Mouse (Mus musculus) cerebellum, adult 11-12 months (tissue): ENCODE results near the gene Naaladl2.
A peak's percentile ranks its signal among the peaks of the same experiment; 100 is the strongest.

Experiments used
- DNase-seq: peaks from one replicate; pipeline ENCODE4 v3.0.0; 2022

Naaladl2 gene

GRCm38 (mm10) chr3:24938507-24939182 is 205.4 kb downstream of the Naaladl2 start:
- DNase-seq, result no peak

- no peak for DNase-seq
These were observed 222.2 kb downstream of the Naaladl2 start for GRCm38 (mm10) chr3:24921811-24922210.

GRCm38 (mm10) chr3:24921401-24921800 is 222.7 kb downstream of the Naaladl2 start:
- no peak for DNase-seq

GRCm38 (mm10) chr3:24905425-24905960 is 238.6 kb downstream of the Naaladl2 start:
- DNase-seq, result peak; percentile 8

- no peak for DNase-seq
These were observed 255.3 kb downstream of the Naaladl2 start for GRCm38 (mm10) chr3:24888801-24889200.

GRCm38 (mm10) chr3:24872254-24872653 is 271.8 kb downstream of the Naaladl2 start:
- no peak for DNase-seq

GRCm38 (mm10) chr3:24852936-24853335 is 291.1 kb downstream of the Naaladl2 start:
- no peak for DNase-seq

GRCm38 (mm10) chr3:24796739-24797138 is 347.3 kb downstream of the Naaladl2 start:
- no peak for DNase-seq

- DNase-seq, result no peak
These were observed 356.5 kb downstream of the Naaladl2 start for GRCm38 (mm10) chr3:24787451-24788148.

GRCm38 (mm10) chr3:24784108-24784507 is 360.0 kb downstream of the Naaladl2 start:
- DNase-seq, result no peak

- DNase-seq, result no peak
These were observed 360.6 kb downstream of the Naaladl2 start for GRCm38 (mm10) chr3:24783462-24783829.

- no peak for DNase-seq
These were observed 361.1 kb downstream of the Naaladl2 start for GRCm38 (mm10) chr3:24782784-24783461.

- no peak for DNase-seq
These were observed 362.4 kb downstream of the Naaladl2 start for GRCm38 (mm10) chr3:24781687-24782086.

GRCm38 (mm10) chr3:24778416-24778815 is 365.6 kb downstream of the Naaladl2 start:
- DNase-seq, result no peak

- DNase-seq, result no peak
These were observed 395.0 kb downstream of the Naaladl2 start for GRCm38 (mm10) chr3:24749055-24749454.

GRCm38 (mm10) chr3:24747182-24747856 is 396.7 kb downstream of the Naaladl2 start:
- DNase-seq, result no peak

GRCm38 (mm10) chr3:24743946-24744345 is 400.1 kb downstream of the Naaladl2 start:
- DNase-seq, result no peak

- no peak for DNase-seq
These were observed 424.8 kb downstream of the Naaladl2 start for GRCm38 (mm10) chr3:24719181-24719749.

- DNase-seq, result no peak
These were observed 429.3 kb downstream of the Naaladl2 start for GRCm38 (mm10) chr3:24714770-24715169.

- DNase-seq, result no peak
These were observed 438.2 kb downstream of the Naaladl2 start for GRCm38 (mm10) chr3:24705778-24706423.

GRCm38 (mm10) chr3:24690162-24690915 is 453.7 kb downstream of the Naaladl2 start:
- no peak for DNase-seq
